In genomic region chr5:123391442-123391809, GRCm38 (mm10) we compare ENCODE assay signal across 8 mouse cellular contexts. TPM values are rescaled to one million over a fixed set of nuclear protein-coding genes. Genes with fewer than 3 reads are reported as not detected.
DNase-seq lines count a peak whose midpoint lies in the region; ATAC-seq and TF ChIP-seq lines count a peak whose summit lies in the region.

No protein-coding gene starts in this region.

- H3K4me2 ChIP-seq in intestine, postnatal 0 days (replicated peaks; ENCODE audit: low read depth), result peak overlapping the region; percentile 57
- peak overlapping the region; percentile 45; the same call in 1 of the 2 replicates for H3K4me2 ChIP-seq in liver, embryonic 16.5 days (ENCODE audit: low read depth, low read length)

- no peaks in the 10 kb centered on the region for H3K9me3 ChIP-seq in heart, embryonic 10.5 days
- H3K9me3 ChIP-seq in intestine, postnatal 0 days (ENCODE audit: control insufficient read depth), result no peaks in the 10 kb centered on the region
- no peaks in the 10 kb centered on the region for H3K9me3 ChIP-seq in liver, embryonic 16.5 days (replicated peaks; ENCODE audit: control insufficient read depth, low read length)

- no peak; the same call in 1 of the 2 replicates for TF ChIP-seq POLR2A in embryonic fibroblast, embryonic 13.5 days (IDR thresholded peaks at IDR 0.05; ENCODE audit: low read depth, low read length)

- no peaks in the 10 kb centered on the region for H3K27me3 ChIP-seq in heart, embryonic 10.5 days (ENCODE audit: insufficient read depth, poor library complexity, severe bottlenecking)
- H3K27me3 ChIP-seq in intestine, postnatal 0 days (replicated peaks; ENCODE audit: control insufficient read depth, insufficient read depth, low read length), result no peaks in the 10 kb centered on the region
- H3K27me3 ChIP-seq in liver, embryonic 16.5 days (ENCODE audit: control insufficient read depth, insufficient read depth, low read depth, low read length), result no peaks in the 10 kb centered on the region

- H3K9ac ChIP-seq in intestine, postnatal 0 days (ENCODE audit: low read depth, low read length), result 0 out of 2 replicates have a peak overlapping the region, but pooled peaks have one; percentile 40
- no peak overlapping the region for H3K9ac ChIP-seq in liver, embryonic 16.5 days (ENCODE audit: low read depth, low read length)

- peaks cover 40% of the 10 kb centered on the region for H3K4me1 ChIP-seq in heart, embryonic 10.5 days
- H3K4me1 ChIP-seq in embryonic fibroblast, embryonic 13.5 days (ENCODE audit: control insufficient read depth, insufficient read depth, low read length), result peaks cover 7% of the 10 kb centered on the region
- peaks cover 3% of the 10 kb centered on the region; the same call in 1 of the 2 replicates for H3K4me1 ChIP-seq in intestine, postnatal 0 days (replicated peaks; ENCODE audit: control insufficient read depth, insufficient read depth, low read length)
- peaks cover 20% of the 10 kb centered on the region for H3K4me1 ChIP-seq in liver, embryonic 16.5 days (ENCODE audit: control insufficient read depth, low read depth, low read length)

- DNase-seq in heart, embryonic 10.5 days (ENCODE audit: low spot score), result no peak
- no peak for DNase-seq in heart, adult 9 months (ENCODE audit: low spot score in 2 of 2)
- peak; percentile 76 for DNase-seq in Muller cell, postnatal 12 days (ENCODE audit: inconsistent ontology term)
- peak; percentile 79 for DNase-seq in telencephalon, adult 2 months (ENCODE audit: low read depth, low spot score)
- no peak for DNase-seq in gastrocnemius, adult 18-20 months (ENCODE audit: low spot score)

- no peaks in the 10 kb centered on the region for H3K36me3 ChIP-seq in heart, embryonic 10.5 days
- H3K36me3 ChIP-seq in intestine, postnatal 0 days (ENCODE audit: control insufficient read depth, insufficient read depth), result no peaks in the 10 kb centered on the region
- H3K36me3 ChIP-seq in liver, embryonic 16.5 days (ENCODE audit: control insufficient read depth, insufficient read depth), result no peaks in the 10 kb centered on the region

- no peak for TF ChIP-seq CTCF in embryonic fibroblast, embryonic 13.5 days (IDR thresholded peaks at IDR 0.05; ENCODE audit: borderline replicate concordance, insufficient read depth, low read length)
- TF ChIP-seq CTCF in intestine, postnatal 0 days (IDR thresholded peaks at IDR 0.05; ENCODE audit: low read depth), result no peak

- 5% methylated on average over 5 of the region's 5 CpGs for WGBS in heart, embryonic 10.5 days
- WGBS in intestine, postnatal 0 days, result 20% methylated on average over 5 of the region's 5 CpGs
- 8% methylated on average over 5 of the region's 5 CpGs for WGBS in liver, embryonic 16.5 days (ENCODE audit: insufficient replicate concordance)

- 0 out of 2 replicates have a peak overlapping the region, but pooled peaks have one; percentile 26 for H3K27ac ChIP-seq in heart, embryonic 10.5 days
- H3K27ac ChIP-seq in embryonic fibroblast, embryonic 13.5 days (ENCODE audit: insufficient read depth, low read length), result no peak overlapping the region
- no peak overlapping the region for H3K27ac ChIP-seq in intestine, postnatal 0 days (ENCODE audit: low read depth, low read length)
- H3K27ac ChIP-seq in liver, embryonic 16.5 days (ENCODE audit: low read length), result no peak overlapping the region

- ATAC-seq in intestine, postnatal 0 days, result no peak
- ATAC-seq in liver, embryonic 16.5 days (ENCODE audit: low read depth), result no peak

- H3K4me3 ChIP-seq in heart, embryonic 10.5 days, result peak overlapping the region; percentile 55
- H3K4me3 ChIP-seq in embryonic fibroblast, embryonic 13.5 days (ENCODE audit: insufficient read depth, low read length), result peak overlapping the region; percentile 31
- peak overlapping the region; percentile 21 for H3K4me3 ChIP-seq in intestine, postnatal 0 days (ENCODE audit: low read depth, low read length)
- peak overlapping the region; percentile 32 for H3K4me3 ChIP-seq in liver, embryonic 16.5 days (ENCODE audit: low read depth, low read length)

RNA-seq across cellular contexts. Expression of gene Mlxip, which starts 3.2 kb away (rescaled TPM):
- 13.1 and 17.0 TPM in 2 replicates for polyA plus RNA-seq in heart, embryonic 10.5 days (2016; fragmentation: Nextera tagmentation; extraction: Ambion mirVana)
- polyA plus RNA-seq in embryonic fibroblast, embryonic 13.5 days (2011; ENCODE audit: insufficient read length, low read depth, missing spikeins), result 22.4 and 24.1 TPM in 2 replicates
- polyA plus RNA-seq in intestine, postnatal 0 days (2015; fragmentation: Nextera tagmentation; extraction: Ambion mirVana), result 17.8 and 18.4 TPM in 2 replicates
- polyA plus RNA-seq in liver, embryonic 16.5 days (2015; fragmentation: Nextera tagmentation; extraction: Ambion mirVana), result 3.6 and 3.9 TPM in 2 replicates
- 10 to 100 TPM; 59.3 to 63.2 TPM for total RNA-seq in gastrocnemius, adult 18-20 months (2021)

RNA-seq across cellular contexts. Expression of gene Bcl7a, which starts 47.8 kb away (rescaled TPM):
- polyA plus RNA-seq in heart, embryonic 10.5 days (2016; fragmentation: Nextera tagmentation; extraction: Ambion mirVana), result 16.3 and 21.9 TPM in 2 replicates
- polyA plus RNA-seq in embryonic fibroblast, embryonic 13.5 days (2011; ENCODE audit: insufficient read length, low read depth, missing spikeins), result 9.9 and 11.2 TPM in 2 replicates
- 4.2 and 4.7 TPM in 2 replicates for polyA plus RNA-seq in intestine, postnatal 0 days (2015; fragmentation: Nextera tagmentation; extraction: Ambion mirVana)
- 5.5 and 6.0 TPM in 2 replicates for polyA plus RNA-seq in liver, embryonic 16.5 days (2015; fragmentation: Nextera tagmentation; extraction: Ambion mirVana)
- 10 to 100 TPM in 1 of 2 experiments, 1 to 10 TPM in 1; 9.4 to 10.5 TPM for total RNA-seq in gastrocnemius, adult 18-20 months (2021)

Comparison
In these comparisons a context has a peak if more than half of its experiments do, and no peak if none do; other contexts are left out.
1. DNase-seq: peak in Muller cell, postnatal 12 days (single experiment) and telencephalon, adult 2 months (single experiment); none in heart, embryonic 10.5 days (single experiment), heart, adult 9 months (0 of 2) and gastrocnemius, adult 18-20 months (single experiment).
2. Peak in every context shown above with its lines, with median percentiles within 50 percentile points of each other: H3K4me3 ChIP-seq.